Mouse (Mus musculus): Measurements from ENCODE around the gene Lin7a. TPM values are rescaled to one million over a fixed set of nuclear protein-coding genes. Genes with fewer than 3 reads are reported as not detected.
A peak's percentile ranks its signal among the peaks of the same experiment; 100 is the strongest.

Gene Lin7a
- polyA plus RNA-seq, 1 experiment from 2014 or later: 5.0 TPM

GRCm38 (mm10) chr10:107234421-107235400 is 36.8 kb upstream of the Lin7a start:
- no peak for DNase-seq (ENCODE audit: low spot score)
- no peak overlapping the region for H3K4me2 ChIP-seq (ENCODE audit: low read depth, low read length)
- 82% methylated on average over 7 of the region's 7 CpGs for WGBS
- no peaks in the 10 kb centered on the region for H3K4me1 ChIP-seq (ENCODE audit: control insufficient read depth, insufficient read depth, low read length)
- no peak overlapping the region for H3K27ac ChIP-seq (replicated peaks; ENCODE audit: low read depth, low read length)
- no peaks in the 10 kb centered on the region for H3K36me3 ChIP-seq (ENCODE audit: control insufficient read depth, insufficient read depth, low read length)
- H3K9me3 ChIP-seq (ENCODE audit: control insufficient read depth, low read length): no peaks in the 10 kb centered on the region
- H3K27me3 ChIP-seq (replicated peaks; ENCODE audit: control insufficient read depth, insufficient read depth, low read length): no peaks in the 10 kb centered on the region
- no peak overlapping the region for H3K9ac ChIP-seq (ENCODE audit: low read depth, low read length)
- no peak for ATAC-seq (ENCODE audit: low read depth)
- H3K4me3 ChIP-seq (ENCODE audit: low read depth, low read length): no peak overlapping the region

GRCm38 (mm10) chr10:107235496-107235895 is 36.0 kb upstream of the Lin7a start:
- no peaks in the 10 kb centered on the region for H3K4me1 ChIP-seq (ENCODE audit: control insufficient read depth, insufficient read depth, low read length)
- ATAC-seq (ENCODE audit: low read depth) (no peak), DNase-seq (ENCODE audit: low spot score) (no peak)
- H3K4me3 ChIP-seq (ENCODE audit: low read depth, low read length): no peak overlapping the region
- WGBS: 85% methylated on average over 3 of the region's 3 CpGs
- H3K9ac ChIP-seq (ENCODE audit: low read depth, low read length): no peak overlapping the region
- H3K27ac ChIP-seq (replicated peaks; ENCODE audit: low read depth, low read length): no peak overlapping the region
- H3K4me2 ChIP-seq (ENCODE audit: low read depth, low read length): no peak overlapping the region
- H3K9me3 ChIP-seq (ENCODE audit: control insufficient read depth, low read length): no peaks in the 10 kb centered on the region
- no peaks in the 10 kb centered on the region for H3K27me3 ChIP-seq (replicated peaks; ENCODE audit: control insufficient read depth, insufficient read depth, low read length)
- H3K36me3 ChIP-seq (ENCODE audit: control insufficient read depth, insufficient read depth, low read length): no peaks in the 10 kb centered on the region

GRCm38 (mm10) chr10:107236211-107236610 is 35.3 kb upstream of the Lin7a start:
- ATAC-seq (ENCODE audit: low read depth) (no peak), DNase-seq (ENCODE audit: low spot score) (no peak)
- Histone ChIP-seq H3K4me3 (ENCODE audit: low read depth, low read length) (no peak overlapping the region), H3K9ac (ENCODE audit: low read depth, low read length) (no peak overlapping the region), H3K4me1 (ENCODE audit: control insufficient read depth, insufficient read depth, low read length) (no peaks in the 10 kb centered on the region), H3K27me3 (replicated peaks; ENCODE audit: control insufficient read depth, insufficient read depth, low read length) (no peaks in the 10 kb centered on the region), H3K36me3 (ENCODE audit: control insufficient read depth, insufficient read depth, low read length) (no peaks in the 10 kb centered on the region), H3K4me2 (ENCODE audit: low read depth, low read length) (no peak overlapping the region), H3K9me3 (ENCODE audit: control insufficient read depth, low read length) (no peaks in the 10 kb centered on the region), H3K27ac (replicated peaks; ENCODE audit: low read depth, low read length) (no peak overlapping the region)
- 69% methylated on average over 4 of the region's 4 CpGs for WGBS

- H3K36me3 ChIP-seq (ENCODE audit: control insufficient read depth, insufficient read depth, low read length): no peaks in the 10 kb centered on the region
- no peaks in the 10 kb centered on the region for H3K27me3 ChIP-seq (replicated peaks; ENCODE audit: control insufficient read depth, insufficient read depth, low read length)
- DNase-seq (ENCODE audit: low spot score) (no peak), ATAC-seq (ENCODE audit: low read depth) (no peak)
- no peaks in the 10 kb centered on the region for H3K4me1 ChIP-seq (ENCODE audit: control insufficient read depth, insufficient read depth, low read length)
- H3K9me3 ChIP-seq (ENCODE audit: control insufficient read depth, low read length): no peaks in the 10 kb centered on the region
- H3K4me2 ChIP-seq (ENCODE audit: low read depth, low read length): no peak overlapping the region
- no peak overlapping the region for H3K9ac ChIP-seq (ENCODE audit: low read depth, low read length)
- WGBS: 85% methylated on average over 2 of the region's 2 CpGs
- no peak overlapping the region for H3K4me3 ChIP-seq (ENCODE audit: low read depth, low read length)
- H3K27ac ChIP-seq (replicated peaks; ENCODE audit: low read depth, low read length): no peak overlapping the region
These were observed 34.4 kb upstream of the Lin7a start for GRCm38 (mm10) chr10:107237076-107237475.

GRCm38 (mm10) chr10:107237736-107238135 is 33.8 kb upstream of the Lin7a start:
- 96% methylated on average over 1 of the region's 1 CpGs for WGBS
- Histone ChIP-seq H3K9me3 (ENCODE audit: control insufficient read depth, low read length) (no peaks in the 10 kb centered on the region), H3K4me3 (ENCODE audit: low read depth, low read length) (no peak overlapping the region)

GRCm38 (mm10) chr10:107238151-107238860 is 33.2 kb upstream of the Lin7a start:
- Histone ChIP-seq H3K4me2 (ENCODE audit: low read depth, low read length) (no peak overlapping the region), H3K4me3 (ENCODE audit: low read depth, low read length) (no peak overlapping the region), H3K27ac (replicated peaks; ENCODE audit: low read depth, low read length) (no peak overlapping the region), H3K36me3 (ENCODE audit: control insufficient read depth, insufficient read depth, low read length) (no peaks in the 10 kb centered on the region), H3K9ac (ENCODE audit: low read depth, low read length) (no peak overlapping the region), H3K9me3 (ENCODE audit: control insufficient read depth, low read length) (no peaks in the 10 kb centered on the region), H3K27me3 (replicated peaks; ENCODE audit: control insufficient read depth, insufficient read depth, low read length) (no peaks in the 10 kb centered on the region), H3K4me1 (ENCODE audit: control insufficient read depth, insufficient read depth, low read length) (no peaks in the 10 kb centered on the region)
- DNase-seq (ENCODE audit: low spot score) (peak; percentile 35), ATAC-seq (ENCODE audit: low read depth) (no peak)
- 74% methylated on average over 2 of the region's 2 CpGs for WGBS

More at GRCm38 (mm10) chr10:107237736-107238135, 33.8 kb upstream of the Lin7a start:
- no peak overlapping the region for H3K4me2 ChIP-seq (ENCODE audit: low read depth, low read length)
- no peak for ATAC-seq (ENCODE audit: low read depth)
- no peak for DNase-seq (ENCODE audit: low spot score)
- no peaks in the 10 kb centered on the region for H3K36me3 ChIP-seq (ENCODE audit: control insufficient read depth, insufficient read depth, low read length)
- H3K27me3 ChIP-seq (replicated peaks; ENCODE audit: control insufficient read depth, insufficient read depth, low read length): no peaks in the 10 kb centered on the region
- H3K27ac ChIP-seq (replicated peaks; ENCODE audit: low read depth, low read length): no peak overlapping the region
- no peak overlapping the region for H3K9ac ChIP-seq (ENCODE audit: low read depth, low read length)
- no peaks in the 10 kb centered on the region for H3K4me1 ChIP-seq (ENCODE audit: control insufficient read depth, insufficient read depth, low read length)

- Histone ChIP-seq H3K36me3 (ENCODE audit: control insufficient read depth, insufficient read depth, low read length) (no peaks in the 10 kb centered on the region), H3K27me3 (replicated peaks; ENCODE audit: control insufficient read depth, insufficient read depth, low read length) (no peaks in the 10 kb centered on the region), H3K9me3 (ENCODE audit: control insufficient read depth, low read length) (no peaks in the 10 kb centered on the region), H3K27ac (replicated peaks; ENCODE audit: low read depth, low read length) (no peak overlapping the region), H3K9ac (ENCODE audit: low read depth, low read length) (no peak overlapping the region), H3K4me2 (ENCODE audit: low read depth, low read length) (no peak overlapping the region), H3K4me3 (ENCODE audit: low read depth, low read length) (no peak overlapping the region), H3K4me1 (ENCODE audit: control insufficient read depth, insufficient read depth, low read length) (no peaks in the 10 kb centered on the region)
- ATAC-seq (ENCODE audit: low read depth) (no peak), DNase-seq (ENCODE audit: low spot score) (no peak)
- 71% methylated on average over 3 of the region's 3 CpGs for WGBS
These were observed 32.5 kb upstream of the Lin7a start for GRCm38 (mm10) chr10:107238861-107239435.

GRCm38 (mm10) chr10:107239651-107240330 is 31.7 kb upstream of the Lin7a start:
- Histone ChIP-seq H3K27me3 (replicated peaks; ENCODE audit: control insufficient read depth, insufficient read depth, low read length) (no peaks in the 10 kb centered on the region), H3K4me1 (ENCODE audit: control insufficient read depth, insufficient read depth, low read length) (no peaks in the 10 kb centered on the region), H3K9me3 (ENCODE audit: control insufficient read depth, low read length) (no peaks in the 10 kb centered on the region), H3K4me2 (ENCODE audit: low read depth, low read length) (no peak overlapping the region), H3K36me3 (ENCODE audit: control insufficient read depth, insufficient read depth, low read length) (no peaks in the 10 kb centered on the region), H3K27ac (replicated peaks; ENCODE audit: low read depth, low read length) (no peak overlapping the region), H3K4me3 (ENCODE audit: low read depth, low read length) (no peak overlapping the region), H3K9ac (ENCODE audit: low read depth, low read length) (no peak overlapping the region)
- no peak for DNase-seq (ENCODE audit: low spot score)
- WGBS: 83% methylated on average over 2 of the region's 2 CpGs
- ATAC-seq (ENCODE audit: low read depth): no peak

Measured in embryonic facial prominence, embryonic 14.5 days (tissue).